Mouse (Mus musculus): ENCODE data around the gene Fez1. TPM values are rescaled to one million over a fixed set of nuclear protein-coding genes. Genes with fewer than 3 reads are reported as not detected.

Fez1 gene
- total RNA-seq, 1 experiment = 5.0 TPM

DNA sequence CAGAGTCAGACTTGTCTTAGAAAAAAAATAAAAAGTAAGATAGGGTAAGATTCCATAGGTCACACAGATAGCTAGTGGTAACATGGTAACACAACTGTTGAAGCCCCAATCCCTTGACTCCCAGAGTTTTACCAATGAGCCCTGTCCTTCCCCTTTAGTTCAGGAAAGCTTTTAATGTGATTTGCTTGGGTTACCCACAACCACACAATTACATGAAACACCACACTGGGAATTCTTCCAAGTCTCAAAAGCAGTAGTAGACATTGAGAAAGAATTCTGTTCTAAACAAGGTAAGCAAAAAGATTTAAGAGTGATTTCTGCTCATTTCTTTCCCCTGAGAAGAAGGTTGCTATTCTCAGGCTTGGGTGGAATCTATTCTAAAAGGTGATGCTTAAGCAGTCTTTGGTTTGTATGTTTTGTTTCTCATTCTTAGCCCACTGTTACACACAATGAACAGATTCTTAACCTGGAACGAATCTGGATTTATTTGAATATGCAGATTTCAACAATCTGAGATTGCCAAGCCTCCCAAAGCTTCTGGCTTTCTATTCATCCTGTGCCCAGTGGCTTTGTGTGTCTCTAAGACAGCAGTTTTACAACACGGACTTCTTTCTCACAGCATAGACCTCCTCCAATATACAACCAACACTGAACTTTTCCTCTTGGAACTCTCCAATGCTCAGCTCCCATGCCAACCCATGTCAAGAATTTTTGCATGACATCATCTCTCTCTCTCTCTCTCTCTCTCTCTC, 5.1 kb downstream of the Fez1 start:
- H3K9ac ChIP-seq (ENCODE audit: insufficient read depth, low read depth, low read length, poor library complexity, severe bottlenecking) = no peak overlapping the region
- H3K4me3 ChIP-seq (ENCODE audit: insufficient read depth in 1 of 2, low read depth in 1 of 2, low read length in 2 of 2, poor library complexity in 1 of 2, severe bottlenecking in 1 of 2) = no peak overlapping the region
- in situ Hi-C loops (cut with MboI; ENCODE audit: low sequenced_read_pairs in 2 of 2, unreplicated experiment in 2 of 2) = no loop called here
- H3K27ac ChIP-seq (ENCODE audit: insufficient read depth, low read depth, low read length, poor library complexity, severe bottlenecking) = no peak overlapping the region
- peaks cover 0 to 4% of the 10 kb centered on the region in 2 experiments; a peak in 1 of 4 replicates for H3K4me1 ChIP-seq (ENCODE audit: control insufficient read depth in 2 of 2, insufficient read depth in 2 of 2, low read length in 2 of 2, poor library complexity in 1 of 2)
- H3K36me3 ChIP-seq (ENCODE audit: control insufficient read depth, insufficient read depth, low read length, poor library complexity, severe bottlenecking) = no peaks in the 10 kb centered on the region
- H3K9me3 ChIP-seq (ENCODE audit: control insufficient read depth, insufficient read depth, low read depth, low read length) = no peaks in the 10 kb centered on the region
- no peak for DNase-seq (ENCODE audit: low read depth, low spot score)
- TF ChIP-seq ZNF384 (IDR thresholded peaks at IDR 0.05; ENCODE audit: low read depth, low read length) = no peak

DNA sequence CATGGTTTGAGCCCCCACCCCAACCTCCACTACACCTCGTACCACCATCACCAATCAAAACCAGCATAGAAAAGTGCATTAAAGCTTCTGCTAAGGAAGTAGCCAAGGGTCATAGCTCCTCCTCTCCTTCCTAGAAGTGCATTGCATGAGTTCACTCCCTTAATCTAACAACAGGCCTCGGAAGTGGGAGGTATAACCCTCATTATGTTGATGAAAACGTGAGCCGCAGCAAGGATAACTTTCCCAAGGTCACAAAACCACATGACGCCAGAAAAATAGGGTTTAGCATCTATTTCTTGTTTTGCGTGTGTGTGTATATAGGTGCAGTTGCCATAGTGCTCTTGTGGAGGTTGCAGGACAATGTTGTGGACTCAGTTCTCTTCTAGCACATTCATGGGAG, 9.7 kb downstream of the Fez1 start:
- TF ChIP-seq CHD2 (IDR thresholded peaks at IDR 0.05; ENCODE audit: low read depth, low read length) = no peak
- TF ChIP-seq ZC3H11A (IDR thresholded peaks at IDR 0.05; ENCODE audit: borderline replicate concordance, low read depth, low read length) = no peak
- TF ChIP-seq HCFC1 (IDR thresholded peaks at IDR 0.05; ENCODE audit: borderline replicate concordance, insufficient read depth, low read length) = no peak
- H3K4me3 ChIP-seq (ENCODE audit: insufficient read depth in 1 of 2, low read depth in 1 of 2, low read length in 2 of 2, poor library complexity in 1 of 2, severe bottlenecking in 1 of 2) = no peak overlapping the region
- H3K4me1 ChIP-seq (ENCODE audit: control insufficient read depth in 2 of 2, insufficient read depth in 2 of 2, low read length in 2 of 2, poor library complexity in 1 of 2) = peaks cover 0 to 5% of the 10 kb centered on the region in 2 experiments; a peak in 2 of 4 replicates
- no peaks in the 10 kb centered on the region for H3K9me3 ChIP-seq (ENCODE audit: control insufficient read depth, insufficient read depth, low read depth, low read length)
- no peak overlapping the region for H3K9ac ChIP-seq (ENCODE audit: insufficient read depth, low read depth, low read length, poor library complexity, severe bottlenecking)
- in situ Hi-C loops (cut with MboI; ENCODE audit: low sequenced_read_pairs in 2 of 2, unreplicated experiment in 2 of 2) = no loop called here
- no peak for DNase-seq (ENCODE audit: low read depth, low spot score)
- H3K27ac ChIP-seq (ENCODE audit: insufficient read depth, low read depth, low read length, poor library complexity, severe bottlenecking) = no peak overlapping the region
- no peaks in the 10 kb centered on the region for H3K36me3 ChIP-seq (ENCODE audit: control insufficient read depth, insufficient read depth, low read length, poor library complexity, severe bottlenecking)

DNA sequence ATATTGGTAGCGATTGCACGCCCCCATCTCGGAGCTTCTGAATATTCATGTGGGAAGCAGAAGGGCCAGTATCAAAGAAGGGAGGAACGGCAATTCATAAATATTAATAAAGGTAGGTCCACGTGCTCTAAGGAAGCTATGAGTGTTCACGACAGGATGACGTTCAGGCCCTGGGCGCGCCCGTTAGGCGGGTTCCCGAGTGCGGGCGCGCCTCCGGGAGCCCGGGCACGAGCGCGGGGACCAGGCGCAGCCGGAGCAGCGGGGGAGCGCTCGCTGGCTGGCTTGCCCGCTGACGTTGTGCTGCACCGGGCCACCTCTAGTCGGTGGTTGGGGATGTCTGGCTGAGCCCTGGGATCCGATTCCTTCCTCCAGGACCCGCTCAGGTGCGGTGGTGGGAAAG, 10.9 kb downstream of the Fez1 start:
- H3K4me3 ChIP-seq (ENCODE audit: insufficient read depth in 1 of 2, low read depth in 1 of 2, low read length in 2 of 2, poor library complexity in 1 of 2, severe bottlenecking in 1 of 2) = peak overlapping the region; percentile 49 to 65
- H3K27ac ChIP-seq (ENCODE audit: insufficient read depth, low read depth, low read length, poor library complexity, severe bottlenecking) = no peak overlapping the region
- DNase-seq (ENCODE audit: low read depth, low spot score) = no peak
- no peak for TF ChIP-seq ZC3H11A (IDR thresholded peaks at IDR 0.05; ENCODE audit: borderline replicate concordance, low read depth, low read length)
- TF ChIP-seq CHD2 (IDR thresholded peaks at IDR 0.05; ENCODE audit: low read depth, low read length) = no peak
- no peak for TF ChIP-seq MAFK (IDR thresholded peaks at IDR 0.05; ENCODE audit: insufficient read depth, low read depth, low read length)
- TF ChIP-seq ZNF384 (IDR thresholded peaks at IDR 0.05; ENCODE audit: low read depth, low read length) = no peak
- no peak for TF ChIP-seq HCFC1 (IDR thresholded peaks at IDR 0.05; ENCODE audit: borderline replicate concordance, insufficient read depth, low read length)
- in situ Hi-C loops (cut with MboI; ENCODE audit: low sequenced_read_pairs in 2 of 2, unreplicated experiment in 2 of 2) = no loop called here
- no peaks in the 10 kb centered on the region for H3K36me3 ChIP-seq (ENCODE audit: control insufficient read depth, insufficient read depth, low read length, poor library complexity, severe bottlenecking)
- H3K9ac ChIP-seq (ENCODE audit: insufficient read depth, low read depth, low read length, poor library complexity, severe bottlenecking) = peak overlapping the region; percentile 49; the same call in 1 of the 2 replicates
- peaks cover 0 to 5% of the 10 kb centered on the region in 2 experiments; a peak in 2 of 4 replicates for H3K4me1 ChIP-seq (ENCODE audit: control insufficient read depth in 2 of 2, insufficient read depth in 2 of 2, low read length in 2 of 2, poor library complexity in 1 of 2)
- H3K9me3 ChIP-seq (ENCODE audit: control insufficient read depth, insufficient read depth, low read depth, low read length) = no peaks in the 10 kb centered on the region

DNA sequence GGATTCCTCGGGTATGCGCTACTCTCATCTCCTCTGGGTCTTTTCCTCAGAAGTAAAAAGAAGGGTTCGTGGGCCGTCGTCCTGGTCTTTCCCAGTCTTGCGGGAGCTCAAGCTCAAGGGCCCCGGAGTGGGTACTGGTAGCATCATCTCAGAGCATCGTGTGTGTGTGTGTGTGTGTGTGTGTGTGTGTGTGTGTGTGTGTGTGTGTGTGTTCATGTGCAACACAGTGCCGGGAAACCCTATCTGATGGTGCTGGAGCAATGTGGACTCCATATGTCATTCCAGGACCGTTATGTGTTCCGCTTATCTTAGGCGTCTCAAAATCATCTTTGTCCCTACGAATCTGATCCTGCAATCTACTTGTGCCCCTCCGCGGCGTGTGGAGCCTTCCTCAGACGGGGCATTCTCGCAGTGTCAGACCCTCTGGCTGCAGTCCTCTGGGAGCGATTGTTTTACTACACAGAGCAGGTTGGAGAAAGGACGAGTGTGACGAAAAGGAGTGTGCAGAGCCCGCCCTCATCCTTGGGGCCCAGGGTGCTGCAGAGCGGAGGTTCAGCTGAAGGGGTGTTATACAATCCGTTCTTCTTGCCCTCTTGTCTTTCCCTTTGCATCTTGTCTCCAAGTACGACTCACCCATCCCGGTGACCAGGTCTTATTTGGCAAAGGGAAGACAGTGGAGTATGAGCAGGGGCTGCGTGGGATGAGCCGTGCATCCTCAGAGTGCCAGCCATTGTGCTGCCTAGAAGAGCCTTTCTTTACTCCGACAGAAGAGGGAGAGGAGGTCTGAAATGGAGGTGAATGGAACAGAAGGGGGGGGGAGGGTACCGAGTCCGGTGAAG, 11.6 kb downstream of the Fez1 start:
- in situ Hi-C loops (cut with MboI; ENCODE audit: low sequenced_read_pairs in 2 of 2, unreplicated experiment in 2 of 2) = no loop called here
- Histone ChIP-seq H3K27ac (ENCODE audit: insufficient read depth, low read depth, low read length, poor library complexity, severe bottlenecking) (no peak overlapping the region), H3K4me1 (ENCODE audit: control insufficient read depth in 2 of 2, insufficient read depth in 2 of 2, low read length in 2 of 2, poor library complexity in 1 of 2) (peaks cover 0 to 5% of the 10 kb centered on the region in 2 experiments; a peak in 2 of 4 replicates), H3K4me3 (ENCODE audit: insufficient read depth in 1 of 2, low read depth in 1 of 2, low read length in 2 of 2, poor library complexity in 1 of 2, severe bottlenecking in 1 of 2) (peak overlapping the region; percentile 49 to 65), H3K9ac (ENCODE audit: insufficient read depth, low read depth, low read length, poor library complexity, severe bottlenecking) (peak overlapping the region; percentile 60), H3K36me3 (ENCODE audit: control insufficient read depth, insufficient read depth, low read length, poor library complexity, severe bottlenecking) (no peaks in the 10 kb centered on the region), H3K9me3 (ENCODE audit: control insufficient read depth, insufficient read depth, low read depth, low read length) (no peaks in the 10 kb centered on the region)
- TF ChIP-seq MAFK (IDR thresholded peaks at IDR 0.05; ENCODE audit: insufficient read depth, low read depth, low read length) (no peak), ZNF384 (IDR thresholded peaks at IDR 0.05; ENCODE audit: low read depth, low read length) (no peak), HCFC1 (IDR thresholded peaks at IDR 0.05; ENCODE audit: borderline replicate concordance, insufficient read depth, low read length) (no peak), CHD2 (IDR thresholded peaks at IDR 0.05; ENCODE audit: low read depth, low read length) (no peak), ZC3H11A (IDR thresholded peaks at IDR 0.05; ENCODE audit: borderline replicate concordance, low read depth, low read length) (no peak)
- no peak for DNase-seq (ENCODE audit: low read depth, low spot score)
